Comparison of ENCODE assay signal across 8 mouse cellular contexts in the genomic region with DNA sequence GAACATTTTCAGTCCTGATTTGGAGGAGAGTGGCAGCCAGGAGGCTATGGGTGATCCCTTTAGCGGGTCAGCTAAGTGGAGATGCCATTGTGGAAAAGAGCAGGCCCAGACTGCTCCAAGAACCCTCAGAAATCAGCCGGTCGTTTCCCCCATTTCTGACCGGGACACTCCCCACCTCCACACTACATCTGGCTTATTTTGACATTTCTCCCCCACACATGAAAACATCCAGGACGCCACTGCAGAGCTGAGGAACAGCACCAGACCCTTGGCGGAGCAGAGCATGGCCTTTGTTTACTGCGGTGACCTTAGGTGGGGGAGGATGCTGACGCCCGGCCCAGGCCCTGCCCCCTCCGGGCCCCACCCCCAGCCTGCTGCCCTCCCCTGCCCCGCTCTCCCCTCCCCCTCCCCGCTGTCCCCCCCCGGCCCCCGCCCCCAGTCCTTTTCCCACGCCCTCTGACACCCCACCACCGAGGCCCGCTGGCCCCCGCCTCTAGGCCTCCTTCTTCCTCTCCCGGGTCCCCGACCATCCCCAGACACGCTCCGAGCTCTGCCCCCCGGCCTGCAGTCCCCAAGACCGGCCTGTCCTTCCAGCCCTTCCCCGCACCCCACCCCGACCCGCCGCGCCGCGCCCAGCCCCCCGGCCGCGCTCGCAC. TPM values are rescaled to one million over a fixed set of nuclear protein-coding genes. Genes with fewer than 3 reads are reported as not detected.
A peak's percentile ranks its signal among the peaks of the same experiment; 100 is the strongest.
DNase-seq lines count a peak whose midpoint lies in the region; ATAC-seq and TF ChIP-seq lines count a peak whose summit lies in the region.

No protein-coding gene starts in this region.

- peak overlapping the region; percentile 79; the same call in 1 of the 2 replicates for H3K27ac ChIP-seq in cerebellum, adult 2 months (ENCODE audit: insufficient read depth, low read length)
- H3K27ac ChIP-seq in forebrain, postnatal 0 days (ENCODE audit: low read depth, low read length) = peak overlapping the region; percentile 96
- H3K27ac ChIP-seq in hindbrain, embryonic 16.5 days (ENCODE audit: low read depth, low read length) = peak overlapping the region; percentile 95
- H3K27ac ChIP-seq in liver, embryonic 13.5 days = peak overlapping the region; percentile 94

- peak; percentile 25; the same call in 1 of the 2 replicates for ATAC-seq in forebrain, postnatal 0 days
- ATAC-seq in hindbrain, embryonic 16.5 days = peak; percentile 43
- peak; percentile 73 for ATAC-seq in liver, embryonic 13.5 days (ENCODE audit: low read depth)

- peak overlapping the region; percentile 61 for H3ac ChIP-seq in myocyte (ENCODE audit: control insufficient read depth, insufficient read length)

- peak overlapping the region; percentile 99 for H3K9ac ChIP-seq in forebrain, postnatal 0 days
- peak overlapping the region; percentile 100 for H3K9ac ChIP-seq in hindbrain, embryonic 16.5 days (ENCODE audit: low read depth, low read length)
- H3K9ac ChIP-seq in liver, embryonic 13.5 days = peak overlapping the region; percentile 98

- peak; percentile 37 for DNase-seq in right cerebral cortex, postnatal 14 days
- no peak for DNase-seq in right cerebral cortex, postnatal 36 days (ENCODE audit: low spot score in 2 of 2)
- DNase-seq in cerebellum, adult 2 months = peak; percentile 39
- DNase-seq in forebrain, postnatal 0 days = peak; percentile 25
- DNase-seq in liver, embryonic 13.5 days = peak; percentile 52
- DNase-seq in thymus, postnatal 14 days = peak; percentile 53

- WGBS in cerebellum, adult 2 months = 3% methylated on average over 26 of the region's 35 CpGs
- WGBS in forebrain, postnatal 0 days = 2% methylated on average over 30 of the region's 35 CpGs
- 0% methylated on average over 26 of the region's 35 CpGs for WGBS in hindbrain, embryonic 16.5 days
- WGBS in liver, embryonic 13.5 days (ENCODE audit: insufficient replicate concordance) = 2% methylated on average over 31 of the region's 35 CpGs

- H3K4me2 ChIP-seq in forebrain, postnatal 0 days (ENCODE audit: low read depth) = peak overlapping the region; percentile 71
- peak overlapping the region; percentile 93 for H3K4me2 ChIP-seq in hindbrain, embryonic 16.5 days (ENCODE audit: low read length)
- peak overlapping the region; percentile 85 for H3K4me2 ChIP-seq in liver, embryonic 13.5 days
- H3K4me2 ChIP-seq in myocyte (ENCODE audit: low read depth) = peak overlapping the region; percentile 83

- no peaks in the 10 kb centered on the region for H3K27me3 ChIP-seq in cerebellum, adult 2 months (ENCODE audit: control insufficient read depth, insufficient read depth, low read length)
- no peaks in the 10 kb centered on the region for H3K27me3 ChIP-seq in forebrain, postnatal 0 days (ENCODE audit: insufficient read depth, low read length)
- H3K27me3 ChIP-seq in hindbrain, embryonic 16.5 days (replicated peaks; ENCODE audit: control insufficient read depth, insufficient read depth, low read length) = no peaks in the 10 kb centered on the region
- H3K27me3 ChIP-seq in liver, embryonic 13.5 days = no peaks in the 10 kb centered on the region
- no peaks in the 10 kb centered on the region for H3K27me3 ChIP-seq in myocyte (ENCODE audit: control insufficient read depth, insufficient read depth, insufficient read length)

- no peak for TF ChIP-seq CTCF in cerebellum, adult 2 months (IDR thresholded peaks at IDR 0.05; ENCODE audit: borderline replicate concordance, insufficient read depth, low read depth, low read length)
- no peak for TF ChIP-seq CTCF in forebrain, postnatal 0 days (IDR thresholded peaks at IDR 0.05; ENCODE audit: low read depth)

- peak overlapping the region; percentile 62 for H3K4me3 ChIP-seq in cerebellum, adult 2 months (replicated peaks; ENCODE audit: insufficient read depth, low read depth, low read length)
- H3K4me3 ChIP-seq in forebrain, postnatal 0 days (ENCODE audit: low read depth, low read length) = peak overlapping the region; percentile 96
- peak overlapping the region; percentile 98 for H3K4me3 ChIP-seq in hindbrain, embryonic 16.5 days (ENCODE audit: low read length)
- H3K4me3 ChIP-seq in liver, embryonic 13.5 days (replicated peaks) = peak overlapping the region; percentile 96
- H3K4me3 ChIP-seq in myocyte = peak overlapping the region; percentile 67

- peaks cover 29% of the 10 kb centered on the region for H3K4me1 ChIP-seq in cerebellum, adult 2 months (ENCODE audit: control insufficient read depth, insufficient read depth, low read length)
- peaks cover 25% of the 10 kb centered on the region for H3K4me1 ChIP-seq in forebrain, postnatal 0 days (ENCODE audit: insufficient read depth)
- H3K4me1 ChIP-seq in hindbrain, embryonic 16.5 days (ENCODE audit: control insufficient read depth, insufficient read depth, low read depth, low read length) = peaks cover 39% of the 10 kb centered on the region
- H3K4me1 ChIP-seq in liver, embryonic 13.5 days (replicated peaks) = peaks cover 80% of the 10 kb centered on the region

- H3K36me3 ChIP-seq in forebrain, postnatal 0 days (ENCODE audit: insufficient read depth) = 0 out of 2 replicates have a peak, but pooled peaks cover 8% of the 10 kb centered on the region
- H3K36me3 ChIP-seq in hindbrain, embryonic 16.5 days (ENCODE audit: control insufficient read depth, insufficient read depth, low read length) = peaks cover 5% of the 10 kb centered on the region; the same call in 1 of the 2 replicates
- peaks cover 22% of the 10 kb centered on the region for H3K36me3 ChIP-seq in liver, embryonic 13.5 days
- H3K36me3 ChIP-seq in myocyte (ENCODE audit: control insufficient read depth, insufficient read depth) = peaks cover 4% of the 10 kb centered on the region

- no peaks in the 10 kb centered on the region for H3K9me3 ChIP-seq in forebrain, postnatal 0 days (ENCODE audit: low read length)
- no peaks in the 10 kb centered on the region for H3K9me3 ChIP-seq in hindbrain, embryonic 16.5 days (ENCODE audit: control insufficient read depth, low read length)
- no peaks in the 10 kb centered on the region for H3K9me3 ChIP-seq in liver, embryonic 13.5 days (replicated peaks)

- peaks cover 51% of the 10 kb centered on the region for H3K79me2 ChIP-seq in myocyte (ENCODE audit: control insufficient read depth, insufficient read depth)

- no peak for TF ChIP-seq POLR2A in cerebellum, adult 2 months (IDR thresholded peaks at IDR 0.05; ENCODE audit: borderline replicate concordance, insufficient read depth, low read length)
- TF ChIP-seq POLR2A in myocyte (IDR thresholded peaks at IDR 0.05; ENCODE audit: insufficient read length, low read depth) = no peak

TF ChIP-seq in myocyte, 11 proteins besides CTCF, POLR2A, EP300 and RAD21:
- TF ChIP-seq USF1 (IDR thresholded peaks at IDR 0.05; ENCODE audit: low read depth) (no peak), E2F4 (IDR thresholded peaks at IDR 0.05; ENCODE audit: insufficient read depth) (no peak), POLR2AphosphoS2 (IDR thresholded peaks at IDR 0.05; ENCODE audit: insufficient read length, low read depth) (no peak)

RNA-seq across cellular contexts. Expression of a gene that starts 0.9 kb away (rescaled TPM):
- polyA plus RNA-seq in cerebellum, adult 2 months (2012; rRNA removed) = 110 and 111 TPM in 2 replicates
- 77.9 and 107 TPM in 2 replicates for total RNA-seq in forebrain, postnatal 0 days (2014; rRNA removed)
- 84.8 and 108 TPM in 2 replicates for polyA plus RNA-seq in forebrain, postnatal 0 days (2015; fragmentation: Nextera tagmentation; extraction: Ambion mirVana)
- 124 and 141 TPM in 2 replicates for polyA plus RNA-seq in hindbrain, embryonic 16.5 days (2015; fragmentation: Nextera tagmentation; extraction: Ambion mirVana)
- polyA plus RNA-seq in liver, embryonic 13.5 days (2015; fragmentation: Nextera tagmentation; extraction: Ambion mirVana) = 36.8 and 46.3 TPM in 2 replicates
- polyA plus RNA-seq in myocyte (2012; fragmentation: generic; extraction: Trizol) = 79.5 TPM

RNA-seq across cellular contexts. Expression of a gene that starts 42.0 kb away (rescaled TPM):
- 1.6 and 1.9 TPM in 2 replicates for polyA plus RNA-seq in cerebellum, adult 2 months (2012; rRNA removed)
- 7.2 and 9.0 TPM in 2 replicates for total RNA-seq in forebrain, postnatal 0 days (2014; rRNA removed)
- 2.6 and 3.6 TPM in 2 replicates for polyA plus RNA-seq in forebrain, postnatal 0 days (2015; fragmentation: Nextera tagmentation; extraction: Ambion mirVana)
- 11.5 and 15.2 TPM in 2 replicates for polyA plus RNA-seq in hindbrain, embryonic 16.5 days (2015; fragmentation: Nextera tagmentation; extraction: Ambion mirVana)
- polyA plus RNA-seq in liver, embryonic 13.5 days (2015; fragmentation: Nextera tagmentation; extraction: Ambion mirVana) = 71.4 and 81.7 TPM in 2 replicates
- 9.7 TPM for polyA plus RNA-seq in myocyte (2012; fragmentation: generic; extraction: Trizol)

RNA-seq across cellular contexts. Expression of a gene that starts 49.0 kb away (rescaled TPM):
- polyA plus RNA-seq in cerebellum, adult 2 months (2012; rRNA removed) = 0.11 and 0.19 TPM in 2 replicates
- not detected in 2 replicates for total RNA-seq in forebrain, postnatal 0 days (2014; rRNA removed)
- polyA plus RNA-seq in forebrain, postnatal 0 days (2015; fragmentation: Nextera tagmentation; extraction: Ambion mirVana) = not detected in 2 replicates
- polyA plus RNA-seq in hindbrain, embryonic 16.5 days (2015; fragmentation: Nextera tagmentation; extraction: Ambion mirVana) = 0.29 TPM in 1 of 2 replicates, not detected in the other
- 0.39 and 0.53 TPM in 2 replicates for polyA plus RNA-seq in liver, embryonic 13.5 days (2015; fragmentation: Nextera tagmentation; extraction: Ambion mirVana)
- 0.35 TPM for polyA plus RNA-seq in myocyte (2012; fragmentation: generic; extraction: Trizol)

RNA-seq across cellular contexts. Expression of a gene that starts 57.6 kb away (rescaled TPM):
- 4.4 TPM in 2 replicates for polyA plus RNA-seq in cerebellum, adult 2 months (2012; rRNA removed)
- total RNA-seq in forebrain, postnatal 0 days (2014; rRNA removed) = 8.8 and 11.6 TPM in 2 replicates
- polyA plus RNA-seq in forebrain, postnatal 0 days (2015; fragmentation: Nextera tagmentation; extraction: Ambion mirVana) = 4.9 and 6.9 TPM in 2 replicates
- 6.3 and 6.7 TPM in 2 replicates for polyA plus RNA-seq in hindbrain, embryonic 16.5 days (2015; fragmentation: Nextera tagmentation; extraction: Ambion mirVana)
- 1.8 TPM in 2 replicates for polyA plus RNA-seq in liver, embryonic 13.5 days (2015; fragmentation: Nextera tagmentation; extraction: Ambion mirVana)
- 1.8 TPM for polyA plus RNA-seq in myocyte (2012; fragmentation: generic; extraction: Trizol)

Comparison
In these comparisons a context has a peak if more than half of its experiments do, and no peak if none do; other contexts are left out.
1. DNase-seq: peak in right cerebral cortex, postnatal 14 days (single experiment), cerebellum, adult 2 months (2 of 2), forebrain, postnatal 0 days (single experiment), liver, embryonic 13.5 days (single experiment) and thymus, postnatal 14 days (single experiment); none in right cerebral cortex, postnatal 36 days (0 of 2).
2. Peak in every context shown above with its lines, with median percentiles within 50 percentile points of each other: H3K27ac ChIP-seq, H3K4me3 ChIP-seq, ATAC-seq, H3K4me2 ChIP-seq and H3K9ac ChIP-seq.